Mouse (Mus musculus) limb, embryonic 14.5 days (tissue): ENCODE data around the gene Pink1. TPM values are rescaled to one million over a fixed set of nuclear protein-coding genes. Genes with fewer than 3 reads are reported as not detected.

Source experiments
- ATAC-seq: fragments of 200-750 bp; cut with Nextera tagmentation; 2 replicates; pipeline ENCODE4 v1.8.0; 2017; ENCODE audit warnings: low read depth, moderate number of reproducible peaks, moderate TSS enrichment; ENCODE audit not compliant: low FRiP score
- DNase-seq: peaks from one replicate; pipeline ENCODE4 v3.0.0-alpha.2; 2015; ENCODE audit warnings: low spot score
- H3K27ac ChIP-seq: fragments of 300-500 bp; sonication (generic); replicated peaks from 2 replicates; pipeline ENCODE4 v1.5.1; 2014; ENCODE audit warnings: low read depth, mild to moderate bottlenecking, low read length, moderate library complexity, mixed read lengths
- H3K27me3 ChIP-seq: fragments of 300-500 bp; sonication (generic); 2 replicates; pipeline ENCODE4 v1.6.1; 2014; ENCODE audit warnings: low read length, mixed read lengths; ENCODE audit not compliant: control insufficient read depth, insufficient read depth
- H3K36me3 ChIP-seq: fragments of 300-500 bp; sonication (generic); 2 replicates; pipeline ENCODE4 v1.6.1; 2014; ENCODE audit warnings: mild to moderate bottlenecking, low read length, moderate library complexity, mixed read lengths; ENCODE audit not compliant: control insufficient read depth, insufficient read depth
- H3K4me1 ChIP-seq: fragments of 300-500 bp; sonication (generic); 2 replicates; pipeline ENCODE4 v1.6.1; 2014; ENCODE audit warnings: antibody characterized with exemption, low read length, mixed read lengths; ENCODE audit not compliant: control insufficient read depth, insufficient read depth
- H3K4me2 ChIP-seq: fragments of 300-500 bp; sonication (generic); replicated peaks from 2 replicates; pipeline ENCODE4 v1.6.1; 2014; ENCODE audit warnings: low read depth, mild to moderate bottlenecking, low read length, moderate library complexity; ENCODE audit not compliant: severe bottlenecking
- H3K4me3 ChIP-seq: fragments of 300-500 bp; sonication (generic); replicated peaks from 2 replicates; pipeline ENCODE4 v1.5.1; 2014; ENCODE audit warnings: low read length
- H3K9ac ChIP-seq: fragments of 300-500 bp; sonication (generic); 2 replicates; pipeline ENCODE4 v1.6.1; 2014; ENCODE audit warnings: mild to moderate bottlenecking, low read depth, low read length, moderate library complexity; ENCODE audit not compliant: severe bottlenecking
- H3K9me3 ChIP-seq: fragments of 300-500 bp; sonication (generic); 2 replicates; pipeline ENCODE4 v1.6.1; 2016; ENCODE audit warnings: low read length; ENCODE audit not compliant: control insufficient read depth
- POLR2A ChIP-seq: fragments of 200-500 bp; IDR thresholded peaks from 2 replicates; pipeline ENCODE4 v1.8.0; 2012; ENCODE audit warnings: inconsistent platforms, mild to moderate bottlenecking, moderate library complexity, borderline replicate concordance; ENCODE audit not compliant: insufficient read depth, insufficient read length; ENCODE audit errors: extremely low read depth
- WGBS: fragments of 180-500 bp; shearing (Covaris S2); extraction: QIAGEN DNeasy Blood & Tissue Kit; methylation state at CpG from one replicate; pipeline ENCODE4 v1.1.7; 2014; 5-methylcytosine and 5-hydroxymethylcytosine counted together
- microRNA-seq: library from miRNA; unstranded; fragments of <30 nt; microRNA quantifications from one replicate; pipeline ENCODE4, GENCODE M21; 2016
- polyA plus RNA-seq, 2 experiments: library from polyadenylated mRNA; depleted of rRNA in 1 of 2; stranded (reverse) in 1 of 2; unstranded in 1 of 2; fragments of >200 nt; fragmentation: Nextera tagmentation in 1 of 2; extraction: Ambion mirVana in 1 of 2; gene quantifications; 2 replicates each; pipeline versions ENCODE4 v1.2.1 to v1.2.3; 2012 to 2014

Gene Pink1
- polyA plus RNA-seq, 2 experiments: 35.5 to 44.0 TPM

GRCm38 (mm10) chr4:138286411-138286810, 39.7 kb downstream of the Pink1 start:
- Histone ChIP-seq H3K9ac (no peak overlapping the region), H3K4me1 (no peaks in the 10 kb centered on the region), H3K9me3 (no peaks in the 10 kb centered on the region), H3K36me3 (no peaks in the 10 kb centered on the region), H3K27me3 (no peaks in the 10 kb centered on the region), H3K4me2 (no peak overlapping the region), H3K27ac (no peak overlapping the region), H3K4me3 (no peak overlapping the region)
- ATAC-seq (no peak), DNase-seq (no peak)
- 81% methylated on average over 12 of the region's 12 CpGs for WGBS
- no peak for TF ChIP-seq POLR2A

DNA sequence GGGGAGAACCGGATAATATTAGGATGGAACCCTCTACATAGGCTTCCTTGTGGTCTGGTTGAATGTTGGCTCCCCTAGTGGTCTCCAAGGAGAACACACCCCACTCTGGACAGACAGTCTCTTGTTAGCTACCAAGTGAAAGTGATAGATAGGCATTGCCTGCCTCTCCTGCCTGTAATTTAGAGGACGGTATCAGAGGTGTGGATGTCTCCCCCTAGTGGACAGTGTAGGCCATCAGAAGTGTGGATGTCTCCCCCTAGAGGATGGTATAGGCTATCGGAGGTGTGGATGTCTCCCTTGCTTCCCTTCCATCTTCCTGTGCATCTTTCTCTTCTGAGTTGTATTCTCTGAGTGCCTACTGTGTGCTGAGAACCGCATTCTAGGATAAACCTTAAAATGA, 43.3 kb downstream of the Pink1 start:
- ATAC-seq (0 out of 2 replicates have a peak, but pooled peaks have one; percentile 26), DNase-seq (peak; percentile 73)
- no peaks in the 10 kb centered on the region for H3K9me3 ChIP-seq
- H3K27ac ChIP-seq: no peak overlapping the region
- H3K4me1 ChIP-seq: no peaks in the 10 kb centered on the region
- no peak overlapping the region for H3K9ac ChIP-seq
- H3K4me2 ChIP-seq: no peak overlapping the region
- TF ChIP-seq POLR2A: no peak
- H3K36me3 ChIP-seq: no peaks in the 10 kb centered on the region
- no peaks in the 10 kb centered on the region for H3K27me3 ChIP-seq
- H3K4me3 ChIP-seq: no peak overlapping the region
- WGBS: 28% methylated on average over 4 of the region's 4 CpGs

DNA sequence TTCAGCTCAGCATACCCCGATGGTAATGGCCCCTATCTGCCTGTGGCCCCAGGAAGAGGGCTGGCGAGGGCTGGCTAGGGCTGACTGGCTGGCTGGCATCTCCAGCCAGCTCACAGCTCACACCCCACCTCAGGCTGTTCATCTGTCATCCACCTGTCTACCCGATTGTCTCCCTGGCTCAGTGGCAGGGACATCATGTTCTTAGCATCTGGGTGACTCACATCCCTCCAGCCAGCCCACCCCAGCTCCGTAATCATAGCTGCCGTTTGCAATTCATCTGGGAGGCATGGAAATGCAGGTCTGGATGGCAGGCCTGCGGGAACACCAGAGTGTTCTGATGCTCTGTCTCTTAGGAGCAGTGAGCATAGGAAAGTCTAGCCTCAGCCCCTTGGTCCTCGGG, 47.8 kb downstream of the Pink1 start:
- no peak for ATAC-seq
- no peak overlapping the region for H3K4me2 ChIP-seq
- no peaks in the 10 kb centered on the region for H3K4me1 ChIP-seq
- H3K4me3 ChIP-seq: no peak overlapping the region
- no peaks in the 10 kb centered on the region for H3K27me3 ChIP-seq
- WGBS: 71% methylated on average over 6 of the region's 7 CpGs
- no peak overlapping the region for H3K9ac ChIP-seq
- no peak for TF ChIP-seq POLR2A
- DNase-seq: no peak
- H3K27ac ChIP-seq: no peak overlapping the region
- H3K9me3 ChIP-seq: no peaks in the 10 kb centered on the region
- no peaks in the 10 kb centered on the region for H3K36me3 ChIP-seq

DNA sequence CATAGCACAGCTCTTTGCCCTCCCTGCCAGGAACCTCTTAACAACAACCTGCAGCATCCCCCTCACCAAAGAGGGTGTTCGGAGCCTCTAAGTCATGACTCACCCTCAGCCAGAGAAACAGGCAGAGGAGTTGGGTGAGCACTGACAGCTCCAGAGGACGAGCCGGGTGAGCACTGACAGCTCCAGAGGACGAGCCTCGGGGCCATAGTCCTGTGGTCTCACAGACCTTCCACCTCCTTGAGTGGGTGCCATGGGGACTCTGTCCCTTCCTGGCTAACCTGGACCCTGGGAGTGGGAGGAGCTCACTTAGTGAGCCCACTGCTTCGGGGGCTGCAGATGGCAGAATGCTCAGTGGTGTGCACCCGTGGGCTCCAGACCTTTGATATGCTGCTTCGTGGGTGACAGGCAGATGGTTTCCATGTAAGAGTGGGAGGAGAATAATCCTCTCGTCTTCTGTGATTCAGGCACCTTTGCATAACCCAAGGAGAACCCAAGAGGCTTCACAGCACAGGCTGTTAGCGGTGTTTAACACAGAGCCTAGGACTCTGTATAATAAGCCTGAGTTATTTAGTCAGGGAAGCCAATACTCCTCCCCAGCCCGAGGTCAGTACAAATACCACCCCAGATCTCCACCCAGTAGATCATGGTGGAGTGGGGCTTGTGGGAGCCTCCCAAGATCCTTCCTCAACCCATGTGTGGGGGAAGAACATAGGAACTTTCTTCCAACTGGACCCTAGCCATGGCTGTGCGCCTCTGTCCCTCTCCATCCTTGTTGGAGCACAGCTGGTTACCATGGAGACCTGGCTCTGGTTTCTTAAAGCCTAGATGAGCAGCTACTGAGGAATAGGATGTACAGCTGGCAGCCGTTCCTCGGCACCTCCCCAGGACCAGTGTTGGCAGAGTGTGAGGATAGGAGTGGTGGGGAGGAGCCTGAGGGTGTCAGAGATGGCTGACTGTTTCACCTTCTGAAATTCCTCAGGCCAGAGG, 53.8 kb downstream of the Pink1 start:
- Histone ChIP-seq H3K4me1 (no peaks in the 10 kb centered on the region), H3K4me2 (no peak overlapping the region), H3K9ac (no peak overlapping the region), H3K4me3 (no peak overlapping the region), H3K36me3 (no peaks in the 10 kb centered on the region), H3K9me3 (no peaks in the 10 kb centered on the region), H3K27me3 (no peaks in the 10 kb centered on the region), H3K27ac (no peak overlapping the region)
- DNase-seq: peak; percentile 88
- WGBS: 65% methylated on average over 14 of the region's 14 CpGs
- peak; percentile 52 for ATAC-seq
- no peak for TF ChIP-seq POLR2A

DNA sequence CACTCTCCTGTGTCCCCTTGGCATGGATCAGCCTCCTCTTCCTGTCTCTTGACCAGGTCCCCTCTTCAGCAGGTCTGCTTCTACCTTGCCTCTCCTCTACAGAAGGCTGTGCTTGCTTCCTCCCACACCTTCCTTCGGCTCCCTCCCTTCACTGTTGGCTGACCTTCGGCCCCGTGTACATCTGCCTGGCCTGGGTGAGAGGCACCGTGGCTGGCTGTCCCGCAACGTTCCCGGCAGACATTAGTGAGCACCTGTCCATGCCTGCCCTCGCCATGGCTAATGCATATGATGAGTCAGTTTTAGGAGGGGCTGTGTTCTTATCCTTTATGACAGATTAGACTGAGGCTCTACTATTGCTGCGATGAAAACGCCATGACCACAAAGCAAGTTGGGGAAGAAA, 58.2 kb downstream of the Pink1 start:
- Histone ChIP-seq H3K4me3 (no peak overlapping the region), H3K4me2 (no peak overlapping the region), H3K27me3 (no peaks in the 10 kb centered on the region), H3K4me1 (0 out of 2 replicates have a peak, but pooled peaks cover 2% of the 10 kb centered on the region), H3K9ac (no peak overlapping the region), H3K9me3 (no peaks in the 10 kb centered on the region), H3K36me3 (no peaks in the 10 kb centered on the region), H3K27ac (no peak overlapping the region)
- ATAC-seq (no peak), DNase-seq (no peak)
- 87% methylated on average over 10 of the region's 10 CpGs for WGBS
- no peak for TF ChIP-seq POLR2A

Small RNAs within 50 kb of the gene (microRNA-seq; reads per million reads assigned to microRNA genes)
- gene Gm27646 (not detected), gene Mir7019 (not detected)

Other genes starting within 250 kb of the Pink1 start
- 165 and 174 TPM in 2 replicates for gene Hp1bp3, start 110.0 kb downstream of the Pink1 start, polyA plus RNA-seq (2012; rRNA removed)
- gene Hp1bp3, start 110.0 kb downstream of the Pink1 start, polyA plus RNA-seq (2014; fragmentation: Nextera tagmentation; extraction: Ambion mirVana): 183 and 212 TPM in 2 replicates
- gene Sh2d5, start 75.9 kb downstream of the Pink1 start, polyA plus RNA-seq (2012; rRNA removed): 1.6 and 2.5 TPM in 2 replicates
- 0.25 and 0.77 TPM in 2 replicates for gene Sh2d5, start 75.9 kb downstream of the Pink1 start, polyA plus RNA-seq (2014; fragmentation: Nextera tagmentation; extraction: Ambion mirVana)
- 2.3 and 3.0 TPM in 2 replicates for gene Kif17, start 75.9 kb downstream of the Pink1 start, polyA plus RNA-seq (2012; rRNA removed)
- 1.1 TPM in 2 replicates for gene Kif17, start 75.9 kb downstream of the Pink1 start, polyA plus RNA-seq (2014; fragmentation: Nextera tagmentation; extraction: Ambion mirVana)
- gene Ddost, start 21.6 kb downstream of the Pink1 start, polyA plus RNA-seq (2012; rRNA removed): 342 and 375 TPM in 2 replicates
- 344 and 348 TPM in 2 replicates for gene Ddost, start 21.6 kb downstream of the Pink1 start, polyA plus RNA-seq (2014; fragmentation: Nextera tagmentation; extraction: Ambion mirVana)
- 4.6 and 5.9 TPM in 2 replicates for gene Cda, start 41.7 kb upstream of the Pink1 start, polyA plus RNA-seq (2012; rRNA removed)
- 6.8 and 7.7 TPM in 2 replicates for gene Cda, start 41.7 kb upstream of the Pink1 start, polyA plus RNA-seq (2014; fragmentation: Nextera tagmentation; extraction: Ambion mirVana)
- 0.03 TPM in 1 of 2 replicates, not detected in the other for gene Fam43b, start 70.2 kb upstream of the Pink1 start, polyA plus RNA-seq (2012; rRNA removed)
- 0.07 TPM in 1 of 2 replicates, not detected in the other for gene Fam43b, start 70.2 kb upstream of the Pink1 start, polyA plus RNA-seq (2014; fragmentation: Nextera tagmentation; extraction: Ambion mirVana)
- 13.8 and 14.2 TPM in 2 replicates for gene Mul1, start 108.4 kb upstream of the Pink1 start, polyA plus RNA-seq (2012; rRNA removed)
- 17.1 and 18.4 TPM in 2 replicates for gene Mul1, start 108.4 kb upstream of the Pink1 start, polyA plus RNA-seq (2014; fragmentation: Nextera tagmentation; extraction: Ambion mirVana)
- gene Camk2n1, start 128.0 kb upstream of the Pink1 start, polyA plus RNA-seq (2012; rRNA removed): 7.8 and 9.0 TPM in 2 replicates
- 2.1 and 2.9 TPM in 2 replicates for gene Camk2n1, start 128.0 kb upstream of the Pink1 start, polyA plus RNA-seq (2014; fragmentation: Nextera tagmentation; extraction: Ambion mirVana)